Mouse (Mus musculus): ENCODE results near the gene Trappc3. TPM values are rescaled to one million over a fixed set of nuclear protein-coding genes. Genes with fewer than 3 reads are reported as not detected.

Trappc3 gene
- polyA plus RNA-seq, 1 experiment, result 20.5 TPM

DNA sequence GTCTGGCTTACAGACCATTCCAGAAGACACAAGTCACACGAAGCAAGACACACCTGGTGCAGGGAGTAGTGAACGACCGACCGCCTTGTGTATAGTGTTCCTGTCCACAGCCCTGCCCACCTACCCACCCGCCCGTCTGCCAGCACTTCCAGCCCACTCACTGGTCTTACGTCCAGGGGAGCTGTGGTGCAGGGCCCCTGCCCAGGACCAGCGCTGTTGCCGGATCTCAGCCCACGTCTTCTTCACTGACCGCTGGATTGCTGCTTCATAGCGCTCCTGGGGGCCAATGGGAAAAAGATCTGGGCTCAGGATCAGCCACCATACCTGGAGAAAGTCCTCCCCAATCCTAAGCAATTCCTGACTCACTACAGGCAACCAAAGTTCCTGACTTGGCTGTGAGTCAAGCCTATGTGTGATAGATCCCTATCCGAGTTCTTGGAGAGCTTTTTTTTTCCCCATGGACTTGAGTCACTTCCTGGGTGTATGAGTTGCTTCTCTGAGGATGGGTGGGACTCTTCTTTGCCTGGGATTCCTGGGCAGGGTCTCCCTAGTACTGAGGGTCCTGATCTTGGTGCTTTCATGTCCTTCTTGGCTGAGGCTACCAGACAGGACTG is 22.2 kb upstream of the Trappc3 start:
- no peak overlapping the region for H3K27ac ChIP-seq (ENCODE audit: control insufficient read depth, insufficient read depth, low read depth, low read length)
- no peaks in the 10 kb centered on the region for H3K27me3 ChIP-seq (ENCODE audit: control insufficient read depth, insufficient read depth, low read length)
- H3K4me1 ChIP-seq (ENCODE audit: control insufficient read depth, insufficient read depth, low read length), result peaks cover 8% of the 10 kb centered on the region
- no peaks in the 10 kb centered on the region; the same call in 1 of the 2 replicates for H3K36me3 ChIP-seq (ENCODE audit: control insufficient read depth, insufficient read depth, low read length)
- no peak for TF ChIP-seq POLR2A (IDR thresholded peaks at IDR 0.05; ENCODE audit: control insufficient read depth, low read depth, low read length)
- TF ChIP-seq CTCF (IDR thresholded peaks at IDR 0.05; ENCODE audit: control insufficient read depth, insufficient read depth, insufficient replicate concordance, low read depth, low read length), result no peak
- H3K4me3 ChIP-seq (ENCODE audit: control insufficient read depth, low read depth, low read length), result no peak overlapping the region

DNA sequence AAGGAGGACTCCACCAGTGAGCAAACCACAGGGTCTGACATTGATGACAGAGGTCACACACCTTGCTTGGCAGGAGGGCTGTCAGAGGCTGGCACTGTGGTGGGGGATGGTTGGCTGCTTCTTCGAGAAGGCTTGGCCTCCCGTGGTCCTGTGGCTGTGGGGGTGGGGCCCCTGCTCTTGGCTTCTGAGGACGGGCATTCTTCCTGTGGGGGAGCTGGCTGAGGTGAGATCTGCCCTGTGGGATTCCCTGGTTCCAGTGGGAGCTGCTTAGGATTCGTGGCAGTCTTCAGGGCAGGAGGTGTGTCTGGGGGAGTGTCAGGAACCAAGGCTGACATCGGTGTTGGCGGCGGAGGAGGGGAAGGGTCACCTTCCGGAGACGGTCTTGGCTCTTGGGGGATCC is 20.2 kb upstream of the Trappc3 start:
- TF ChIP-seq POLR2A (IDR thresholded peaks at IDR 0.05; ENCODE audit: control insufficient read depth, low read depth, low read length) (no peak), CTCF (IDR thresholded peaks at IDR 0.05; ENCODE audit: control insufficient read depth, insufficient read depth, insufficient replicate concordance, low read depth, low read length) (no peak)

DNA sequence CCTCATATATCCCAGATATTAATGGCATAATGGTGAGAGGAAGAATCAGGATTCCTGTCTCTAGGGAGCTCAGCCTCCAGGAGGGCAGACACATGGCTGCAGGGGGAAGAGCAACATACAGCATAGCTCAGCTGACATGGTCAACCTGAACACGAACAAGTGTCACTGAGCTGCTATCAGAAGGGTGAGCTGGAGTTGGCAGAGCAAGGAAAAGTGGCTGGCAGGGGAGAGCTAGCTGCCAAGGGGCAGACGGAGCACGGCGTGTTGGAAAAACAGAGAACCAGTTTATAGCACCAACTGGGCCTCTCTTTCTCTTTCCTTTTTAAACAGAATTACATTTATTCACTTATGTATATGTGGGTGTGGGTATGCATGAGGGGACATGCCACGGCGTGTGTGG is 19.6 kb upstream of the Trappc3 start:
- TF ChIP-seq CTCF (IDR thresholded peaks at IDR 0.05; ENCODE audit: control insufficient read depth, insufficient read depth, insufficient replicate concordance, low read depth, low read length) (no peak), POLR2A (IDR thresholded peaks at IDR 0.05; ENCODE audit: control insufficient read depth, low read depth, low read length) (no peak)
- Histone ChIP-seq H3K4me1 (ENCODE audit: control insufficient read depth, insufficient read depth, low read length) (no peaks in the 10 kb centered on the region; the same call in 1 of the 2 replicates), H3K27ac (ENCODE audit: control insufficient read depth, insufficient read depth, low read depth, low read length) (no peak overlapping the region), H3K4me3 (ENCODE audit: control insufficient read depth, low read depth, low read length) (no peak overlapping the region), H3K27me3 (ENCODE audit: control insufficient read depth, insufficient read depth, low read length) (no peaks in the 10 kb centered on the region), H3K36me3 (ENCODE audit: control insufficient read depth, insufficient read depth, low read length) (no peaks in the 10 kb centered on the region; the same call in 1 of the 2 replicates)

More for the DNA sequence above, 20.2 kb upstream of the Trappc3 start:
- peaks cover 3% of the 10 kb centered on the region for H3K4me1 ChIP-seq (ENCODE audit: control insufficient read depth, insufficient read depth, low read length)
- no peaks in the 10 kb centered on the region; the same call in 1 of the 2 replicates for H3K36me3 ChIP-seq (ENCODE audit: control insufficient read depth, insufficient read depth, low read length)
- H3K27ac ChIP-seq (ENCODE audit: control insufficient read depth, insufficient read depth, low read depth, low read length), result no peak overlapping the region
- H3K27me3 ChIP-seq (ENCODE audit: control insufficient read depth, insufficient read depth, low read length), result no peaks in the 10 kb centered on the region
- H3K4me3 ChIP-seq (ENCODE audit: control insufficient read depth, low read depth, low read length), result no peak overlapping the region

DNA sequence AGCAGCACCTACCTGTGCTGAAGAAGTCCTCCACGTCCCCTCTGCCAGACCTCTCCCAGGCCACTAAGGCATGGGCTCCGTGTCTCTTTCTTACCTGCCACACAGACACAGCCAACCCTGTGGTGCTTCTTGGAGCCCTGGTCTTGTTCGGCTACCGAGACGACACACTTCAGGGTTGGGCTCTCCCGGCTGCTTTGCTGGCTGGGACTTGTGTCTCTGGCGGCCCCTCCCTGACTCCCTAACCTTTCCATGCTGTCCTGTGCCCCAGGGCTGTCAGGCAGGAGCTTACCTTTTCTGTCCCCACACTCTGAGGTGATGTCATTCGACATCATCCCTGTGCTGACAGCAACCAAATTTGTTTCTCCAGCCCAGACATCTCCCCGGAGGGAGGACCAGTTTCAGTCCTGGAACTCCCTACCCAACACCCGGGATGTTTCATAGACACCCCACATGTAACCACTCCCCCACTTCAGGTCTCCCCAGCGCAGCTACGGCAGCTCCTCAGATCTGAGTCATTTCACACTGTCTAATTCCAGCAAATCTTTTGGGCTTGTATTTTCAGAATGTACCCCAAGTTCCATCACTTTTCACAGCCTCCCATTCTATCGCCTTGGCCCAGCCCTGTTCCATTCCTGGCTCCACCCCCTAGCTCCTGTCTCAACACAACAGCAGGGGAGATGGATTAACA is 15.8 kb upstream of the Trappc3 start:
- H3K4me1 ChIP-seq (ENCODE audit: control insufficient read depth, insufficient read depth, low read length), result no peaks in the 10 kb centered on the region
- TF ChIP-seq POLR2A (IDR thresholded peaks at IDR 0.05; ENCODE audit: control insufficient read depth, low read depth, low read length) (no peak), CTCF (IDR thresholded peaks at IDR 0.05; ENCODE audit: control insufficient read depth, insufficient read depth, insufficient replicate concordance, low read depth, low read length) (no peak)
- no peaks in the 10 kb centered on the region for H3K27me3 ChIP-seq (ENCODE audit: control insufficient read depth, insufficient read depth, low read length)
- H3K4me3 ChIP-seq (ENCODE audit: control insufficient read depth, low read depth, low read length), result no peak overlapping the region
- no peaks in the 10 kb centered on the region for H3K36me3 ChIP-seq (ENCODE audit: control insufficient read depth, insufficient read depth, low read length)
- H3K27ac ChIP-seq (ENCODE audit: control insufficient read depth, insufficient read depth, low read depth, low read length), result no peak overlapping the region

DNA sequence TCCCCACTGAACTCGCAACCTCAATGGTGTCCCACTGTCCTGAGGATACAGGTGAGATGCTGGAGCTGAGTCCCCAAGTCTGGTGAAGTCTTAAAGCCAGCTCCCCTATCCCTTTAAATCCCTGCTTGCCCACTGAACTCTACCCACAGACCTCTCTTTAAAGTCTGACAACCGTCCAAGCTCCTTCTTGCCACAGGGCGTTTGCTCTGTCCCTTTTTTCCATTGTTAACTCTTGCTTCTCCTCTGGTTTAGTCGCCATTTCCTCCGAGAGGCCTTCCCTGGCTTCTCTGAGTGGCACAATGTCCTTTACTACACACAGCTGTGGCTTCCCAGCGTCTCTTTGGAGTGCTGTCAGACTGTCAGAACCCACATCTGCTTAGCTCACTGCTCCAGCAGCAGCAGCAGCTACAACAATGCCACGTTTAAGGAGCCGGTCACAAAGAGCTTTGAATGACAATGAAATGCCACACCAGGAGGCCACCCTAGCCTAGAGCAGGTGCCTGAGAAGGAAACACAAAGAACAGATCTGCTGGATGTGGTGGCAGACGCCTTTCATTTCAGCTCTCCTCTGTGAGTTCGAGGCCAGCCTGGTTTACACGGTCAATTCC is 13.8 kb upstream of the Trappc3 start:
- Histone ChIP-seq H3K27ac (ENCODE audit: control insufficient read depth, insufficient read depth, low read depth, low read length) (no peak overlapping the region), H3K36me3 (ENCODE audit: control insufficient read depth, insufficient read depth, low read length) (no peaks in the 10 kb centered on the region), H3K4me1 (ENCODE audit: control insufficient read depth, insufficient read depth, low read length) (no peaks in the 10 kb centered on the region)

DNA sequence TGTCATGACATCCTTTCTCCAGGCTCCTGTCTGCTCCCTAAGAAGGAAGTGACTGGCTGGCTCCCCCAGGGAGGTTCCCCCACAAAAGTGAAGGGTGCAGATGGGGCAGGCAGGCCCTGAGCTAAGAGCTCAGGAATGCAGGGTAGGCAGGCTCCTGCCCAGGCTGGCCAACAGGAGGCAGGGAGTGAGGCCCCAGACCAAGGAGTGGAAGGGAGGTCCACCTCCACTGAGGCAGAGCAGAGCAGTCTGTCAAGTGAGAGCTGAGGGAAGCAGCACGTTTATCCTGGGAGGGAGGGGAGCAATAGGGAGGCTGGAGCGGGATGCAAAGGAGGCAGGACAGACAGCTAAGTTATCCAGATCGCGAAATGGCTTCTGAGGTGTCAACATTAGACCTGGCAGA is 11.5 kb upstream of the Trappc3 start:
- Histone ChIP-seq H3K27me3 (ENCODE audit: control insufficient read depth, insufficient read depth, low read length) (no peaks in the 10 kb centered on the region), H3K4me1 (ENCODE audit: control insufficient read depth, insufficient read depth, low read length) (peaks cover 16% of the 10 kb centered on the region), H3K27ac (ENCODE audit: control insufficient read depth, insufficient read depth, low read depth, low read length) (no peak overlapping the region), H3K36me3 (ENCODE audit: control insufficient read depth, insufficient read depth, low read length) (no peaks in the 10 kb centered on the region), H3K4me3 (ENCODE audit: control insufficient read depth, low read depth, low read length) (no peak overlapping the region)
- no peak for TF ChIP-seq CTCF (IDR thresholded peaks at IDR 0.05; ENCODE audit: control insufficient read depth, insufficient read depth, insufficient replicate concordance, low read depth, low read length)
- TF ChIP-seq POLR2A (IDR thresholded peaks at IDR 0.05; ENCODE audit: control insufficient read depth, low read depth, low read length), result no peak

More for the DNA sequence above, 13.8 kb upstream of the Trappc3 start:
- H3K27me3 ChIP-seq (ENCODE audit: control insufficient read depth, insufficient read depth, low read length), result no peaks in the 10 kb centered on the region
- no peak for TF ChIP-seq POLR2A (IDR thresholded peaks at IDR 0.05; ENCODE audit: control insufficient read depth, low read depth, low read length)
- no peak for TF ChIP-seq CTCF (IDR thresholded peaks at IDR 0.05; ENCODE audit: control insufficient read depth, insufficient read depth, insufficient replicate concordance, low read depth, low read length)
- H3K4me3 ChIP-seq (ENCODE audit: control insufficient read depth, low read depth, low read length), result no peak overlapping the region

DNA sequence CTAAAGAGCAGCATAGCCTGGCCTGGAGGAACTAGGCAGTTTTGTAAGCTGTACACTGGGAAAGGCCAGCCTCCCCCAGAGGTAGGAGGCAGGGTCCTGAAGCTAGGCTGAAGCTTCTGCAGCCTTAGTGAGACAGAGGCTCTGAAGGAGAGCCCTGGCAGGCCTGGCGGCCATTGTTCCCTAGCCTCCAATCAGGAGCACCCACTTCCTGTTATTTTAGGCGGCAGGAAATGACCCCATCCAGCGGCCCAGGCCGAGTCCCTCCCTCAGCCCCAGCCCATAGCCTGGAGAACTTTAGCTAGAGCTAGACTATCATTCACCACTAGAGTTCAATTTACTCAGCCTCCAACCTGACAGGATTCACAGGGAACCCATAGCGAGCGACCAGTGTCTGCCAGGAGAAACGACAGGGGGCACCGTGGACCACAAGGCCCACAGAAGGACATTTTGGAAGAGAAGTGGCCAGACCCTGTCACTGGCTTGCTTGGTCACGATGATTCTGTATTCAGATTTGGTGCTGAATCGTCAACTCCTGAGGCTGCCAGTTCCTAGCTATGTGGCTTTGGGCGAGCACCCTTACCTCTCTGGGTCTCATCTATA is 10.4 kb upstream of the Trappc3 start:
- no peak overlapping the region for H3K27ac ChIP-seq (ENCODE audit: control insufficient read depth, insufficient read depth, low read depth, low read length)

More for the DNA sequence above, 10.4 kb upstream of the Trappc3 start:
- H3K27me3 ChIP-seq (ENCODE audit: control insufficient read depth, insufficient read depth, low read length), result no peaks in the 10 kb centered on the region
- peaks cover 18% of the 10 kb centered on the region for H3K4me1 ChIP-seq (ENCODE audit: control insufficient read depth, insufficient read depth, low read length)
- TF ChIP-seq CTCF (IDR thresholded peaks at IDR 0.05; ENCODE audit: control insufficient read depth, insufficient read depth, insufficient replicate concordance, low read depth, low read length) (no peak), POLR2A (IDR thresholded peaks at IDR 0.05; ENCODE audit: control insufficient read depth, low read depth, low read length) (no peak)
- no peak overlapping the region for H3K4me3 ChIP-seq (ENCODE audit: control insufficient read depth, low read depth, low read length)
- H3K36me3 ChIP-seq (ENCODE audit: control insufficient read depth, insufficient read depth, low read length), result no peaks in the 10 kb centered on the region
